Mouse (Mus musculus) kidney, embryonic 16.5 days (tissue): Measurements from ENCODE around the gene Lonrf2. TPM values are rescaled to one million over a fixed set of nuclear protein-coding genes. Genes with fewer than 3 reads are reported as not detected.

Experiments
- ATAC-seq: fragments of 200-750 bp; cut with Nextera tagmentation; 2 replicates; pipeline ENCODE4 v1.8.0; 2017; ENCODE audit warnings: moderate TSS enrichment; ENCODE audit not compliant: low FRiP score, low TSS enrichment
- H3K27ac ChIP-seq: fragments of 300-500 bp; sonication (generic); 2 replicates; pipeline ENCODE4 v1.5.1; 2014; ENCODE audit warnings: low read length
- H3K27me3 ChIP-seq: fragments of 300-500 bp; sonication (generic); 2 replicates; pipeline ENCODE4 v1.6.1; 2014; ENCODE audit warnings: low read length, control low read depth, mixed read lengths; ENCODE audit not compliant: insufficient read depth
- H3K36me3 ChIP-seq: fragments of 300-500 bp; sonication (generic); 2 replicates; pipeline ENCODE4 v1.6.1; 2014; ENCODE audit warnings: low read length, control low read depth, mixed read lengths; ENCODE audit not compliant: insufficient read depth
- H3K4me1 ChIP-seq: fragments of 300-500 bp; sonication (generic); 2 replicates; pipeline ENCODE4 v1.6.1; 2014; ENCODE audit warnings: low read length, control low read depth, mixed read lengths; ENCODE audit not compliant: insufficient read depth
- H3K4me2 ChIP-seq: fragments of 300-500 bp; sonication (generic); replicated peaks from 2 replicates; pipeline ENCODE4 v1.6.1; 2014; ENCODE audit warnings: low read depth, low read length
- H3K4me3 ChIP-seq: fragments of 300-500 bp; sonication (generic); 2 replicates; pipeline ENCODE4 v1.5.1; 2014; ENCODE audit warnings: mild to moderate bottlenecking, low read length
- H3K9ac ChIP-seq: fragments of 300-500 bp; sonication (generic); replicated peaks from 2 replicates; pipeline ENCODE4 v1.6.1; 2014; ENCODE audit warnings: low read length
- H3K9me3 ChIP-seq: fragments of 300-500 bp; sonication (generic); 2 replicates; pipeline ENCODE4 v1.6.1; 2016; ENCODE audit warnings: low read length, control low read depth
- WGBS: fragments of 180-500 bp; shearing (Covaris S2); extraction: QIAGEN DNeasy Blood & Tissue Kit; methylation state at CpG from one replicate; pipeline ENCODE4 v1.1.7; 2014; 5-methylcytosine and 5-hydroxymethylcytosine counted together
- polyA plus RNA-seq: library from polyadenylated mRNA; unstranded; fragments of >200 nt; fragmentation: Nextera tagmentation; extraction: Ambion mirVana; gene quantifications from 2 replicates; pipeline ENCODE4 v1.2.1, GENCODE M21; 2015

The Lonrf2 gene
- polyA plus RNA-seq, 1 experiment from 2014 or later = 1.1 TPM

DNA sequence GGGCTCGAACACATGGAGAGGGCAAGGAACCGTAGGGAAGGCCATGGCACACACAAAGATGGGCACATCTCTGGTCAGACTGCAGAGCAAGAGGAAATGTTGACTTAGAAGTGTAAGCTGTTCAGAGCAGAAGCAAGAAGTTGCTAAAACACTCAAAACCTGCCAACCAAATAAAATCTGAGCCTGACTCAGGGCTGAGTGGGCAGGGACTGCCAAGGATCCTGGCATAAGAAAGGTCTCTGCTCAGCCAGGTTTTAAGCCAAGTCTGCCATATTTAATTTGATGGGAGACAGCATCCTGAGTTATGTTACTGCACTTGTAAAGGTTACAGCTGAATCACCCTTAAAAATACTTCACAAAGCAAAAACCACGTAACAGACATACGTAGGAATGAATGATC, 29.4 kb downstream of the Lonrf2 start:
- Histone ChIP-seq H3K4me2 (no peak overlapping the region), H3K27me3 (no peaks in the 10 kb centered on the region), H3K9ac (no peak overlapping the region), H3K9me3 (no peaks in the 10 kb centered on the region), H3K27ac (no peak overlapping the region), H3K4me3 (no peak overlapping the region), H3K4me1 (no peaks in the 10 kb centered on the region), H3K36me3 (peaks cover 4% of the 10 kb centered on the region; the same call in 1 of the 2 replicates)
- ATAC-seq = no peak
- WGBS = 93% methylated on average over 4 of the region's 4 CpGs

DNA sequence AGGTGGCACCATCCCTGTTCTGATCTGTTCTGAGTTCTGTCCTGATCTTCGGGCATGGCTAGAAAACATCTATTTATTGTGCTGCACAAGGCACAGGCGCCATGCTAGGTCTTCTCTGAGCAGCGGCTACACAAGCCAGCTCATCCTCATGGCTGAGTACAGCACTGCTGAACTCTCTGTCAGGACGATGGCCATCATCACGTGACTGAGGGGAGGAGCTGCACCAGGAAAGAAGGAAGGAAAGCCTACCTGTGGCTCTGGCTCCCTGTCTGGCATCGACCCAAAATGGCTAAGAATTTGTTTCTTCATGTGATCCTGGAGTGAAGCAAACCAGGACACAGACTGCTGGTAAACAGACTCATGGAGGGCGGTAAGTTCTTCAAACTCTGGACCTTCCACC, 36.1 kb downstream of the Lonrf2 start:
- Histone ChIP-seq H3K27me3 (no peaks in the 10 kb centered on the region), H3K4me1 (no peaks in the 10 kb centered on the region), H3K4me3 (no peak overlapping the region), H3K4me2 (no peak overlapping the region), H3K9ac (no peak overlapping the region), H3K36me3 (no peaks in the 10 kb centered on the region), H3K9me3 (no peaks in the 10 kb centered on the region), H3K27ac (no peak overlapping the region)
- 86% methylated on average over 7 of the region's 7 CpGs for WGBS
- no peak for ATAC-seq

DNA sequence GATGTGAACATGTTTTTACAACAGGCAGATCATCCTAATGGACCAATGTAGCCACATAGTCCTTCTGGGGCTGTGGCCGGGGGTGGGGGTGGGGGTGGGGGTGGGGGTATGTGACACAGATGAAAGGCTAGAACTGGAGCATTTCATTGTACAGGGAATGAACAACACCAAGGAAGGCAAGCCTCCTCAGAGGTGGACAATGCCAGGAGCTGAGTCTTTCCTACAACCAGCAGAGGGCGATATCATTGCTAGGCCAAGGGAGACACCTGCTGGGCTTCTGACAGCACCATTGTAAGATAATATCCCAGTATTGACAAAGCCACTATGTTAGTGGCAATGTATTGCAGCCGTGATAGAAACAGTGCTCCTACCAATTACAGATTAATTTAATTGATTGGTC, 37.2 kb downstream of the Lonrf2 start:
- Histone ChIP-seq H3K4me1 (no peaks in the 10 kb centered on the region), H3K4me3 (no peak overlapping the region), H3K4me2 (no peak overlapping the region), H3K27ac (no peak overlapping the region), H3K9me3 (no peaks in the 10 kb centered on the region), H3K36me3 (no peaks in the 10 kb centered on the region), H3K27me3 (no peaks in the 10 kb centered on the region), H3K9ac (no peak overlapping the region)
- WGBS = 38% methylated on average over 3 of the region's 3 CpGs
- no peak for ATAC-seq

DNA sequence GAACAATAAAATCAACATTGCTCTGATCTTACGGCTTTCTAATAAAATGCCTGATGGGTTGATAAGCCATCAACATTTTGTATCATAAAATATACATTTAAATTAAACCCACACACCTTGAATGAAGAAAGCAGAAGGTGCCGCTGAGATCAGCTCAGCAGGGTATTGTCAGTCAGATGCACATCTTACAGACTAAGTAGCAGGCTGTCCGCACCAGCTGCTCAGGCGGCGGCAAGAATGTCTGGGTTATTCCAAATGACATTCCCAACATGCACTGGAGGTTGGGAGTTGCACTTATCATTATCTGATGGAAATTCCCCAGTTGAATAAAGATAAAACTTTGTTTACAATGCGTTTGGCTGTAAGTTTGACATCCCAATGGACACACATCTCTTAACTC, 39.6 kb downstream of the Lonrf2 start:
- H3K9me3 ChIP-seq = no peaks in the 10 kb centered on the region
- H3K27ac ChIP-seq = no peak overlapping the region
- WGBS = 72% methylated on average over 6 of the region's 6 CpGs
- ATAC-seq = no peak
- H3K36me3 ChIP-seq = no peaks in the 10 kb centered on the region
- no peaks in the 10 kb centered on the region for H3K27me3 ChIP-seq
- H3K9ac ChIP-seq = no peak overlapping the region
- H3K4me1 ChIP-seq = no peaks in the 10 kb centered on the region
- H3K4me2 ChIP-seq = no peak overlapping the region
- no peak overlapping the region for H3K4me3 ChIP-seq

DNA sequence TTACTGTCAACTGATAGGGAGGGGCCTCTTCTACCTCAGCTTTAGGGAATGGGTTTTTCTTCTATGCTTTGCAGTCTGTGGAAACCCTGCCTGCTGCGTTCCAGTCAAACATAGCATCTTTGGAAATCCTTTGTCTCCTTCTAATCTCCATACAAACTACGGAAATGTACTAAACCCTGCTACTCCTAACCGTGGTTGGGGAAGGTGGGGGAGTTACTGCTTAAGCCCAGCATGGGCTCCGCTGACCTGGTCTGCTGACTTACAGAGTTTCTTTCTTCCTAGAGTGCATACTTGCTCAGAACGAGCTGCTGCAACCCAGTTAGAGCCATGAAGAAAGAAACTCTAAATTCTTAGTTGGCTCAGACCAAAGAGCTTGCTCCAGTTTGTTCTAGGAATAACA, 41.0 kb downstream of the Lonrf2 start:
- ATAC-seq = no peak
- no peaks in the 10 kb centered on the region for H3K4me1 ChIP-seq
- H3K9me3 ChIP-seq = no peaks in the 10 kb centered on the region
- H3K4me2 ChIP-seq = no peak overlapping the region
- no peak overlapping the region for H3K27ac ChIP-seq
- H3K27me3 ChIP-seq = no peaks in the 10 kb centered on the region
- H3K4me3 ChIP-seq = no peak overlapping the region
- no peak overlapping the region for H3K9ac ChIP-seq
- no peaks in the 10 kb centered on the region for H3K36me3 ChIP-seq
- WGBS = 62% methylated on average over 5 of the region's 5 CpGs

DNA sequence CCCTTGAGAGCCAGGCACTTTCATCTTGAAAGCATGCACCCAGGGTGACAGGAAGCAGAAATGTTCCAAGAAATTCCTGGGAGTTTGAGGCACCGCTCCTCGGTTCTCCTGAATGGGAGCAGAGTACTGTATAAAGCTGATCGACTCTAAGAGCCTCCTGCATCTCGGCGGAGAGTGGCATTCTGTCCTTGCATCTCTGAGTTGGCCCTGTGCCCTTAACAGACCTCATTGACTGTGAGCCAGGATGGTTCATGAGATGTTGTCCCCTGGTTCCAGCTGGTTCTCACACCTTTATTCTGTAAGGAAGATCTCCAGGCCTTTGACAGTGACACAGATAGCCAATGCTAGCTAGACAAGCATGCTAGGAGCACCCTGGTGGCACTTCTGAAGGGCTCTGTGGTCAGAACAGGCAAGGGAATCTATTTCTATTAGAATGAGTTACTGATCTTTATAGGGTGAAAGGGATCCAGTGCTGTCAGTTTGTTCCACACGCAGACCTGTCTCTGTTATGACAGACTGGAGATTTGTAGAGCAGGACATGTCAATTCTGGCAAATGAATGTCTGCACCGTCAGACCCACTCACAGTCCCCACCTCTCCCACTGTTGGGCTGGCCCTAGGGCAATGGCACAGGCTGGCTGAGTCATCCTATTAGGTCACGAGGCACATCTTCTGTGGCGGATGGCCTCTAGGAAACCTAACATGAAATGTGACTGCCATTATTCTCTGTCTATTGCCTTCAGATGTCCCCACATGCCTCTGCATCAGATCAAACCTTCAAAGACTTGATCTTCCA, 45.3 kb downstream of the Lonrf2 start:
- H3K9me3 ChIP-seq = no peaks in the 10 kb centered on the region
- H3K27ac ChIP-seq = no peak overlapping the region
- H3K36me3 ChIP-seq = no peaks in the 10 kb centered on the region
- H3K9ac ChIP-seq = no peak overlapping the region
- H3K4me1 ChIP-seq = no peaks in the 10 kb centered on the region
- no peaks in the 10 kb centered on the region for H3K27me3 ChIP-seq
- no peak for ATAC-seq
- 85% methylated on average over 9 of the region's 9 CpGs for WGBS
- no peak overlapping the region for H3K4me3 ChIP-seq
- H3K4me2 ChIP-seq = no peak overlapping the region

DNA sequence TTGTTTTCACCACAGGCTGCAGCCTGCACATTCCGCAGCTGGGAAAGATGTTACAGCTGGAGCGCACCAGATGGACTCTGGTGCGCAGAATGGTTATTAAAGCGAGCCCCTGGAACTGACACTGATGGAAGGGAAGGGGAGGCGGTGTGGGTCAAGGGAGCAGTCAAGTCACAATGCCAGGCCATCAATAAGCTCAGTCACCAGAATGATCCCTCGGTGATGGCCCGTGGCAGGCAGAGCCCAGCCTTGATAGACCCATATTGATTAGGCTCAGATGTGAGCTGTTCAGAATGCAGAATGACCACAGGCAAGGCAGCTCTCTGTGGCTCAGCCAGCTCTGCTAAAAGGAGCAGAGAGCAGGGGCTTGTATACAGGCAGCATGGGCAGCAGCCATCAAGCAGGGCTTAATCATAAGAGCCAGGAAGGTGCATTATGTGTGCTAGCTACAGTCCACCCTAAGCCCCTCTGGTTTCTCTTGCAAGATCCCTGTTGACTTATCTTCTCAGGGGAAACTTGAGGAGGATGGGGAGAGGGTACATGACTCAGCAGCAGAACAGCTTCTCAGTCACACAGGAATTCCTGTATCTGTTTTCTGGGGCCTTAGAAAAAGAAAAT, 46.4 kb downstream of the Lonrf2 start:
- no peaks in the 10 kb centered on the region for H3K36me3 ChIP-seq
- no peaks in the 10 kb centered on the region for H3K9me3 ChIP-seq
- no peak overlapping the region for H3K27ac ChIP-seq
- no peaks in the 10 kb centered on the region for H3K4me1 ChIP-seq
- H3K4me3 ChIP-seq = no peak overlapping the region
- no peak overlapping the region for H3K4me2 ChIP-seq
- H3K9ac ChIP-seq = no peak overlapping the region
- no peaks in the 10 kb centered on the region for H3K27me3 ChIP-seq
- WGBS = 56% methylated on average over 7 of the region's 7 CpGs
- no peak for ATAC-seq

DNA sequence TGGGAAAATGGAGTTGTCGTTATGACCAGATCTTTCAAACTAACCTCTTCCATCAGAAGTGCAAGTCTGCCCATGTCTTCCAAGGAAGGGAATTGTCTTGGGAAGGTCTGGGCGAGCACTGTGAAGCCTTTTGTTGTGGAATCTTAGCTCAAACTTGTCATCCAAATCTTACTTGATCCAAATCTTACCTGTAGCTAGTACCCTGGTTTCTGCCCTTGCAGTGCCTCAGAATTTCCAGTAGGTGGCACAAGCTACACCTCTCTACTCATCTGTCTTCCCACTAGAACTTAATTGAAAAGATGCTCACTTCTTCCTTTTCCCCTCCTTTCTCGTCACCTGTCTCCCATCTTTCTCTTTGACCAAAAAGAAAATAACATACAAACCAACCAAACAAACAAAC, 47.6 kb downstream of the Lonrf2 start:
- no peaks in the 10 kb centered on the region for H3K9me3 ChIP-seq
- no peak overlapping the region for H3K27ac ChIP-seq
- no peak overlapping the region for H3K4me3 ChIP-seq
- H3K36me3 ChIP-seq = no peaks in the 10 kb centered on the region
- H3K9ac ChIP-seq = no peak overlapping the region
- H3K27me3 ChIP-seq = no peaks in the 10 kb centered on the region
- no peak for ATAC-seq
- H3K4me1 ChIP-seq = no peaks in the 10 kb centered on the region
- H3K4me2 ChIP-seq = no peak overlapping the region
- WGBS = 70% methylated on average over 3 of the region's 3 CpGs

DNA sequence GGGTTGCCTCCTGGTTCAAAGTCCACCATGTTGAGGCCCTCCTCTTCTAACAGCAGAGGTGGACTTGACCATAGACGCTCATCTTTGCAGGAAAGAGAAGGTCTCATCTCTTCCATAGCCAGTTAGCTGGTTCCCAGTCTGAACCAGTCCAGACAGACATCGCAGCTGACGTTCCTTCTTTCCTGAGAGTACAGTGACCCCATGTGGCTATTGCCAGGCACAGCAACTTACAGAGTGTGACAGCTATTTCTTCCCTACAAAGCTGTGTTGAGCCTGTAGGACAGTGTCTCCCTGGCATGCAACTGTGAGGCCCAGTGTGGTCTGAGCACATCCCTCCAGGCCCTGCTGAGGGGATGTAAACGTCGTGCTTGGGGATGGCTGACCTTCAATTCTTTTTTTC, 49.1 kb downstream of the Lonrf2 start:
- no peak overlapping the region for H3K4me2 ChIP-seq

DNA sequence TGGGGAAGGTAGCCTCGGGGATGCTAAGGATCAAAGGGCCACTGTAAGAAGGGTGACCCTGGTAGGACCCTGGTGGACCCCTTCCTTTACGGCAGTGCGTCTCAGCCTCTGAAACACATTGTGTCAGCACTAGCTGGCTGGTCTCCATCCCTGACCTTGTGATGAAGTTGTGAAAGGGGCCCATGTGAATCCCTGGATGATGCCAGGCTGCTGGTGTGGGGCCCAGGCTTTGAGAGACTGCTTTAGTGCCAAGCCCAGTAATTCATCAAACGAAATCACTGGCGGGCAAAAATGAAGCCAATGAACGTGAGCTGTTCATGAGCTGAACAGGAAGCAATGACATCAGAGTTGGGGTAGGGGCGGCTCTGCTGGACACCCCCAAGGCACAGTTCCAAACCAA, 50.2 kb downstream of the Lonrf2 start:
- Histone ChIP-seq H3K4me3 (no peak overlapping the region), H3K9ac (no peak overlapping the region), H3K27ac (no peak overlapping the region), H3K36me3 (no peaks in the 10 kb centered on the region), H3K4me1 (no peaks in the 10 kb centered on the region), H3K4me2 (no peak overlapping the region), H3K27me3 (no peaks in the 10 kb centered on the region), H3K9me3 (no peaks in the 10 kb centered on the region)
- WGBS = 68% methylated on average over 7 of the region's 7 CpGs
- ATAC-seq = no peak

More for the DNA sequence above, 49.1 kb downstream of the Lonrf2 start:
- no peaks in the 10 kb centered on the region for H3K36me3 ChIP-seq
- no peak overlapping the region for H3K4me3 ChIP-seq
- 5% methylated on average over 5 of the region's 5 CpGs for whole genome bisulfite sequencing
- no peak overlapping the region for H3K27ac ChIP-seq
- no peak overlapping the region for H3K9ac ChIP-seq
- no peaks in the 10 kb centered on the region for H3K27me3 ChIP-seq
- no peaks in the 10 kb centered on the region for H3K9me3 ChIP-seq
- 0 out of 2 replicates have a peak, but pooled peaks have one; percentile 15 for ATAC-seq
- H3K4me1 ChIP-seq = no peaks in the 10 kb centered on the region
